Mouse (Mus musculus) layer of hippocampus, postnatal 10 days (tissue): ENCODE data around the gene Sorbs1. TPM values are rescaled to one million over a fixed set of nuclear protein-coding genes. Genes with fewer than 3 reads are reported as not detected.

Experiments used
- DNase-seq, 2 experiments: peaks; one replicate each; pipeline ENCODE4 v3.0.0; 2021; ENCODE audit warnings: low spot score in 2 of 2
- total RNA-seq, 2 experiments: library from RNA; stranded (reverse); gene quantifications; 2 replicates each; pipeline ENCODE4 v1.2.3; 2021

Gene Sorbs1
- total RNA-seq, 2 experiments from 2014 or later = 147 to 148 TPM

GRCm38 (mm10) chr19:40440951-40441350 lies 72.6 kb downstream of the Sorbs1 start:
- DNase-seq = no peak

GRCm38 (mm10) chr19:40438907-40439306 lies 74.7 kb downstream of the Sorbs1 start:
- DNase-seq = no peak

- DNase-seq = no peak
Measured at GRCm38 (mm10) chr19:40437651-40438068, 75.9 kb downstream of the Sorbs1 start.

GRCm38 (mm10) chr19:40436465-40437200 lies 76.9 kb downstream of the Sorbs1 start:
- DNase-seq = no peak

- DNase-seq = no peak
Measured at GRCm38 (mm10) chr19:40435797-40436196, 77.8 kb downstream of the Sorbs1 start.

GRCm38 (mm10) chr19:40435045-40435444 lies 78.5 kb downstream of the Sorbs1 start:
- DNase-seq = no peak

- DNase-seq = peak; percentile 46 to 62
Measured at GRCm38 (mm10) chr19:40434042-40434869, 79.3 kb downstream of the Sorbs1 start.

GRCm38 (mm10) chr19:40433316-40433912 lies 80.2 kb downstream of the Sorbs1 start:
- peak; percentile 34 to 48 for DNase-seq

- no peak for DNase-seq
Measured at GRCm38 (mm10) chr19:40431969-40432368, 81.6 kb downstream of the Sorbs1 start.

GRCm38 (mm10) chr19:40429572-40429971 lies 84.0 kb downstream of the Sorbs1 start:
- no peak for DNase-seq

- DNase-seq = no peak
Measured at GRCm38 (mm10) chr19:40429169-40429568, 84.4 kb downstream of the Sorbs1 start.

GRCm38 (mm10) chr19:40426103-40426960 lies 87.2 kb downstream of the Sorbs1 start:
- DNase-seq = peak; percentile 46 to 57

GRCm38 (mm10) chr19:40425326-40425725 lies 88.3 kb downstream of the Sorbs1 start:
- no peak for DNase-seq

- DNase-seq = no peak
Measured at GRCm38 (mm10) chr19:40421037-40421436, 92.5 kb downstream of the Sorbs1 start.

GRCm38 (mm10) chr19:40419315-40419714 lies 94.3 kb downstream of the Sorbs1 start:
- no peak for DNase-seq

- DNase-seq = no peak
Measured at GRCm38 (mm10) chr19:40417155-40417821, 96.3 kb downstream of the Sorbs1 start.

- DNase-seq = no peak
Measured at GRCm38 (mm10) chr19:40415725-40416124, 97.9 kb downstream of the Sorbs1 start.

- no peak for DNase-seq
Measured at GRCm38 (mm10) chr19:40414798-40415475, 98.6 kb downstream of the Sorbs1 start.

GRCm38 (mm10) chr19:40414386-40414785 lies 99.2 kb downstream of the Sorbs1 start:
- no peak for DNase-seq

GRCm38 (mm10) chr19:40411379-40411813 lies 102.2 kb downstream of the Sorbs1 start:
- DNase-seq = no peak
